In genomic region chr2:170826821-170827441, GRCm38 (mm10) we compare ENCODE assay signal across 7 mouse cellular contexts.
DNase-seq lines count a peak whose midpoint lies in the region; ATAC-seq and TF ChIP-seq lines count a peak whose summit lies in the region.

No protein-coding gene starts in this region.

- H3K4me3 ChIP-seq in embryonic facial prominence, embryonic 14.5 days (ENCODE audit: low read depth, low read length), result no peak overlapping the region
- 0 out of 2 replicates have a peak overlapping the region, but pooled peaks have one; percentile 9 for H3K4me3 ChIP-seq in intestine, embryonic 16.5 days (ENCODE audit: low read length)
- H3K4me3 ChIP-seq in lung, embryonic 14.5 days (ENCODE audit: low read depth, low read length), result no peak overlapping the region

- H3K36me3 ChIP-seq in embryonic facial prominence, embryonic 14.5 days (ENCODE audit: control insufficient read depth, insufficient read depth, low read length), result no peaks in the 10 kb centered on the region
- no peaks in the 10 kb centered on the region for H3K36me3 ChIP-seq in intestine, embryonic 16.5 days (ENCODE audit: control insufficient read depth, insufficient read depth, low read length)
- H3K36me3 ChIP-seq in lung, embryonic 14.5 days (ENCODE audit: insufficient read depth), result no peaks in the 10 kb centered on the region

- no peak overlapping the region for H3K9ac ChIP-seq in embryonic facial prominence, embryonic 14.5 days (ENCODE audit: low read depth, low read length)
- no peak overlapping the region for H3K9ac ChIP-seq in intestine, embryonic 16.5 days (ENCODE audit: low read depth, low read length)
- no peak overlapping the region for H3K9ac ChIP-seq in lung, embryonic 14.5 days

- no peak for TF ChIP-seq CTCF in lung, embryonic 14.5 days (IDR thresholded peaks at IDR 0.05; ENCODE audit: low read depth)

- no peak for ATAC-seq in embryonic facial prominence, embryonic 14.5 days (ENCODE audit: low read depth)
- ATAC-seq in intestine, embryonic 16.5 days, result peak; percentile 64
- ATAC-seq in lung, embryonic 14.5 days (ENCODE audit: insufficient read depth), result peak; percentile 82

- no peaks in the 10 kb centered on the region for H3K4me1 ChIP-seq in embryonic facial prominence, embryonic 14.5 days (ENCODE audit: control insufficient read depth, insufficient read depth, low read length)
- no peaks in the 10 kb centered on the region for H3K4me1 ChIP-seq in intestine, embryonic 16.5 days (ENCODE audit: control insufficient read depth, insufficient read depth, low read length)
- H3K4me1 ChIP-seq in lung, embryonic 14.5 days (ENCODE audit: insufficient read depth), result no peaks in the 10 kb centered on the region

- H3K27ac ChIP-seq in embryonic facial prominence, embryonic 14.5 days (replicated peaks; ENCODE audit: low read depth, low read length), result no peak overlapping the region
- no peak overlapping the region for H3K27ac ChIP-seq in intestine, embryonic 16.5 days (ENCODE audit: low read length)
- H3K27ac ChIP-seq in lung, embryonic 14.5 days (ENCODE audit: low read depth), result peak overlapping the region; percentile 47; the same call in 1 of the 2 replicates

- WGBS in embryonic facial prominence, embryonic 14.5 days, result 67% methylated on average over 17 of the region's 17 CpGs
- WGBS in intestine, embryonic 16.5 days, result 45% methylated on average over 17 of the region's 17 CpGs
- 25% methylated on average over 17 of the region's 17 CpGs for WGBS in lung, embryonic 14.5 days

- H3K4me2 ChIP-seq in embryonic facial prominence, embryonic 14.5 days (ENCODE audit: low read depth, low read length), result 0 out of 2 replicates have a peak overlapping the region, but pooled peaks have one; percentile 18
- peak overlapping the region; percentile 36 for H3K4me2 ChIP-seq in intestine, embryonic 16.5 days (ENCODE audit: low read depth, low read length)
- peak overlapping the region; percentile 40 for H3K4me2 ChIP-seq in lung, embryonic 14.5 days

- no peaks in the 10 kb centered on the region for H3K9me3 ChIP-seq in embryonic facial prominence, embryonic 14.5 days (ENCODE audit: control insufficient read depth, low read length)
- H3K9me3 ChIP-seq in intestine, embryonic 16.5 days (ENCODE audit: control insufficient read depth, low read length), result no peaks in the 10 kb centered on the region
- H3K9me3 ChIP-seq in lung, embryonic 14.5 days (ENCODE audit: low read depth, low read length), result no peaks in the 10 kb centered on the region

- no peaks in the 10 kb centered on the region for H3K27me3 ChIP-seq in embryonic facial prominence, embryonic 14.5 days (replicated peaks; ENCODE audit: control insufficient read depth, insufficient read depth, low read length)
- H3K27me3 ChIP-seq in intestine, embryonic 16.5 days (replicated peaks; ENCODE audit: control insufficient read depth, insufficient read depth, low read length), result no peaks in the 10 kb centered on the region
- H3K27me3 ChIP-seq in lung, embryonic 14.5 days (ENCODE audit: insufficient read depth, low read length), result no peaks in the 10 kb centered on the region

- peak; percentile 74 for DNase-seq in adrenal gland, adult 2 months
- DNase-seq in embryonic facial prominence, embryonic 14.5 days (ENCODE audit: low spot score), result no peak
- DNase-seq in lung, embryonic 14.5 days, result peak; percentile 89
- no peak for DNase-seq in frontal cortex, postnatal 36 days (ENCODE audit: low spot score in 2 of 2)
- no peak for DNase-seq in left cerebral cortex, adult 9 months (ENCODE audit: low spot score in 2 of 2)
- DNase-seq in right cerebral cortex, postnatal 14 days, result no peak

Comparison
In these comparisons a context has a peak if more than half of its experiments do, and no peak if none do; other contexts are left out.
1. DNase-seq: peak in adrenal gland, adult 2 months (single experiment) and lung, embryonic 14.5 days (single experiment); none in embryonic facial prominence, embryonic 14.5 days (single experiment), frontal cortex, postnatal 36 days (0 of 2), left cerebral cortex, adult 9 months (0 of 2) and right cerebral cortex, postnatal 14 days (single experiment).
2. Peak in every context shown above with its lines, with median percentiles within 50 percentile points of each other: H3K4me2 ChIP-seq.